22 mouse cellular contexts compared by ENCODE assay signal in the genomic region with DNA sequence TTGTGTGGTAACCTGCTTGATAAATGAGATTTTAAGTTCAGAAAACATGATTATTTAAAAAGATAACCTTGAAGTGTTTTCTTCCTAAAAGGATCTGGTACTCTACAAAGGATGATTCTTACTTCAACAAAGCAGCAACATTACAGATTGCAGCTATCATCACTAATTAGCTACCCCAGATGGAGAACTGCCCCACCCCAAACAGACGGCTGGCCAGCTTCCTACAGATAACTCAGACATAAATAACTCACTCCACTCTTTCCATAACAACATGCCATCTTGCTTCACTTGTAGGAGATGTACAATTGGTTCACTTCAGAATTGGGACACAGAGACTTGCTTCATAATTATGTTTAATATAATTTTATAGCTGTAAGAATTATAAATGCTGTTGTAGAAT.
DNase-seq lines count a peak whose midpoint lies in the region; ATAC-seq and TF ChIP-seq lines count a peak whose summit lies in the region.
"Had no signal": no experiment of that assay in that cellular context is flagged by ENCODE, and none has a peak within 500 bp of the region (broad histone marks: within the 10 kb centered on the region; RNA-seq: fewer than 3 reads in every experiment).

No protein-coding gene starts in this region.

- WGBS in forebrain, embryonic 14.5 days = 43% methylated on average over 1 of the region's 1 CpGs
- WGBS in forebrain, embryonic 16.5 days = 23% methylated on average over 1 of the region's 1 CpGs
- 21% methylated on average over 1 of the region's 1 CpGs for WGBS in intestine, embryonic 16.5 days
- WGBS in kidney, embryonic 16.5 days = 26% methylated on average over 1 of the region's 1 CpGs

- H3K27me3 ChIP-seq in forebrain, embryonic 14.5 days (replicated peaks; ENCODE audit: control insufficient read depth, insufficient read depth, low read length) = no peaks in the 10 kb centered on the region
- no peaks in the 10 kb centered on the region for H3K27me3 ChIP-seq in forebrain, embryonic 16.5 days (replicated peaks; ENCODE audit: control insufficient read depth, insufficient read depth, low read length)
- H3K27me3 ChIP-seq in intestine, embryonic 16.5 days (replicated peaks; ENCODE audit: control insufficient read depth, insufficient read depth, low read length) = no peaks in the 10 kb centered on the region
- H3K27me3 ChIP-seq in kidney, embryonic 16.5 days (ENCODE audit: insufficient read depth, low read length) = no peaks in the 10 kb centered on the region
- H3K27me3 ChIP-seq: embryonic facial prominence, embryonic 12.5 days; forebrain, embryonic 13.5 days; hindbrain, embryonic 15.5 days; limb, embryonic 15.5 days; liver, embryonic 15.5 days; Patski had no signal

- ATAC-seq in forebrain, embryonic 14.5 days = no peak
- ATAC-seq in forebrain, embryonic 16.5 days = no peak
- no peak for ATAC-seq in intestine, embryonic 16.5 days
- no peak for ATAC-seq in kidney, embryonic 16.5 days (ENCODE audit: low FRiP score, low TSS enrichment)
- ATAC-seq: forebrain, embryonic 13.5 days; intestine, postnatal 0 days; Patski had no signal

- H3K4me1 ChIP-seq in forebrain, embryonic 14.5 days (ENCODE audit: control insufficient read depth, insufficient read depth, low read length) = no peaks in the 10 kb centered on the region
- H3K4me1 ChIP-seq in forebrain, embryonic 16.5 days (replicated peaks; ENCODE audit: control insufficient read depth, insufficient read depth, low read length) = no peaks in the 10 kb centered on the region
- no peaks in the 10 kb centered on the region for H3K4me1 ChIP-seq in intestine, embryonic 16.5 days (ENCODE audit: control insufficient read depth, insufficient read depth, low read length)
- no peaks in the 10 kb centered on the region for H3K4me1 ChIP-seq in kidney, embryonic 16.5 days (ENCODE audit: insufficient read depth, low read length)
- H3K4me1 ChIP-seq: embryonic facial prominence, embryonic 12.5 days; forebrain, embryonic 13.5 days; hindbrain, embryonic 15.5 days; limb, embryonic 15.5 days; liver, embryonic 15.5 days; midbrain, embryonic 10.5 days had no signal

- TF ChIP-seq POLR2A in brain, embryonic 14.5 days (IDR thresholded peaks at IDR 0.05; ENCODE audit: borderline replicate concordance, extremely low read depth, insufficient read depth, insufficient read length, poor library complexity, severe bottlenecking) = no peak

- H3K27ac ChIP-seq in forebrain, embryonic 14.5 days (ENCODE audit: low read depth, low read length) = no peak overlapping the region
- no peak overlapping the region for H3K27ac ChIP-seq in forebrain, embryonic 16.5 days (ENCODE audit: low read length)
- no peak overlapping the region for H3K27ac ChIP-seq in intestine, embryonic 16.5 days (ENCODE audit: low read length)
- H3K27ac ChIP-seq in kidney, embryonic 16.5 days (ENCODE audit: low read length) = no peak overlapping the region
- H3K27ac ChIP-seq: embryonic facial prominence, embryonic 12.5 days; forebrain, embryonic 13.5 days; hindbrain, embryonic 15.5 days; kidney, postnatal 0 days; limb, embryonic 15.5 days; liver, embryonic 15.5 days; macrophage; midbrain, embryonic 10.5 days had no signal

- TF ChIP-seq CTCF in brain, embryonic 14.5 days (IDR thresholded peaks at IDR 0.05; ENCODE audit: borderline replicate concordance, extremely low read depth, insufficient read depth, insufficient read length) = no peak

- no peaks in the 10 kb centered on the region for H3K9me3 ChIP-seq in forebrain, embryonic 14.5 days (replicated peaks; ENCODE audit: control insufficient read depth, low read length)
- H3K9me3 ChIP-seq in forebrain, embryonic 16.5 days (ENCODE audit: control insufficient read depth, low read length) = no peaks in the 10 kb centered on the region
- no peaks in the 10 kb centered on the region for H3K9me3 ChIP-seq in intestine, embryonic 16.5 days (ENCODE audit: control insufficient read depth, low read length)
- H3K9me3 ChIP-seq in kidney, embryonic 16.5 days (ENCODE audit: low read length) = no peaks in the 10 kb centered on the region
- H3K9me3 ChIP-seq: embryonic facial prominence, embryonic 12.5 days; forebrain, embryonic 13.5 days; hindbrain, embryonic 15.5 days; limb, embryonic 15.5 days; liver, embryonic 15.5 days; midbrain, embryonic 10.5 days had no signal

- no peaks in the 10 kb centered on the region for H3K36me3 ChIP-seq in forebrain, embryonic 14.5 days (ENCODE audit: control insufficient read depth, insufficient read depth, low read length)
- no peaks in the 10 kb centered on the region for H3K36me3 ChIP-seq in forebrain, embryonic 16.5 days (ENCODE audit: control insufficient read depth, insufficient read depth)
- H3K36me3 ChIP-seq in intestine, embryonic 16.5 days (ENCODE audit: control insufficient read depth, insufficient read depth, low read length) = no peaks in the 10 kb centered on the region
- no peaks in the 10 kb centered on the region for H3K36me3 ChIP-seq in kidney, embryonic 16.5 days (ENCODE audit: insufficient read depth, low read length)
- H3K36me3 ChIP-seq: embryonic facial prominence, embryonic 12.5 days; hindbrain, embryonic 15.5 days; limb, embryonic 15.5 days; liver, embryonic 15.5 days; midbrain, embryonic 10.5 days had no signal

- no peak overlapping the region for H3K4me3 ChIP-seq in forebrain, embryonic 14.5 days (ENCODE audit: low read depth, low read length)
- H3K4me3 ChIP-seq in forebrain, embryonic 16.5 days (replicated peaks; ENCODE audit: low read length) = no peak overlapping the region
- no peak overlapping the region for H3K4me3 ChIP-seq in intestine, embryonic 16.5 days (ENCODE audit: low read length)
- no peak overlapping the region for H3K4me3 ChIP-seq in kidney, embryonic 16.5 days (ENCODE audit: low read length)
- H3K4me3 ChIP-seq: embryonic facial prominence, embryonic 12.5 days; erythroblast, embryonic 14.5 days; forebrain, embryonic 13.5 days; hindbrain, embryonic 15.5 days; limb, embryonic 15.5 days; liver, embryonic 15.5 days; midbrain, embryonic 10.5 days had no signal

- no peak overlapping the region for H3K9ac ChIP-seq in forebrain, embryonic 14.5 days (ENCODE audit: low read length)
- H3K9ac ChIP-seq in forebrain, embryonic 16.5 days (replicated peaks; ENCODE audit: low read depth, low read length) = no peak overlapping the region
- H3K9ac ChIP-seq in intestine, embryonic 16.5 days (ENCODE audit: low read depth, low read length) = no peak overlapping the region
- H3K9ac ChIP-seq in kidney, embryonic 16.5 days (replicated peaks; ENCODE audit: low read length) = no peak overlapping the region
- H3K9ac ChIP-seq: embryonic facial prominence, embryonic 12.5 days; forebrain, embryonic 13.5 days; hindbrain, embryonic 15.5 days; limb, embryonic 15.5 days; liver, embryonic 15.5 days had no signal

- peak; percentile 14 for DNase-seq in forebrain, embryonic 14.5 days (ENCODE audit: low spot score)
- peak; percentile 61 for DNase-seq in layer of hippocampus, adult 11-12 months (ENCODE audit: low spot score)
- DNase-seq in layer of hippocampus, postnatal 25 days (ENCODE audit: extremely low spot score in 1 of 2, low spot score in 1 of 2) = no peak
- DNase-seq in brain, embryonic 14.5 days (ENCODE audit: low read depth) = peak; percentile 47
- peak; percentile 73 for DNase-seq in layer of hippocampus, adult 9-11 months
- DNase-seq: adrenal gland, postnatal 10 days; cerebellum, adult 11 months; cerebellum, postnatal 10 days had no signal

- no peak overlapping the region for H3K4me2 ChIP-seq in forebrain, embryonic 14.5 days (ENCODE audit: low read length)
- H3K4me2 ChIP-seq in forebrain, embryonic 16.5 days (ENCODE audit: low read length) = no peak overlapping the region
- no peak overlapping the region for H3K4me2 ChIP-seq in intestine, embryonic 16.5 days (ENCODE audit: low read depth, low read length)
- H3K4me2 ChIP-seq in kidney, embryonic 16.5 days (replicated peaks; ENCODE audit: low read depth, low read length) = no peak overlapping the region
- H3K4me2 ChIP-seq: embryonic facial prominence, embryonic 12.5 days; forebrain, embryonic 13.5 days; hindbrain, embryonic 15.5 days; limb, embryonic 15.5 days; liver, embryonic 15.5 days had no signal

Comparison
In these comparisons a context has a peak if more than half of its experiments do, and no peak if none do; other contexts are left out.
1. DNase-seq: peak in forebrain, embryonic 14.5 days (single experiment), layer of hippocampus, adult 11-12 months (single experiment), brain, embryonic 14.5 days (single experiment) and layer of hippocampus, adult 9-11 months (single experiment); none in layer of hippocampus, postnatal 25 days (0 of 2).